Mouse (Mus musculus) hematopoietic stem cell, adult 5-6 weeks (primary cell): ENCODE results near the gene Cytip. TPM values are rescaled to one million over a fixed set of nuclear protein-coding genes. Genes with fewer than 3 reads are reported as not detected.

Experiments used
- ATAC-seq, 2 experiments: fragments of 125-278 bp in 1 of 2; replicated peaks in 1 of 2; 2 replicates each; pipeline ENCODE4 v1.8.0; 2016 to 2017; ENCODE audit warnings: inconsistent platforms in 2 of 2, mild to moderate bottlenecking in 2 of 2, moderate number of reproducible peaks in 2 of 2, low read depth in 1 of 2, moderate TSS enrichment in 1 of 2; ENCODE audit not compliant: low FRiP score in 2 of 2, poor library complexity in 2 of 2, severe bottlenecking in 2 of 2, insufficient read depth in 1 of 2, low TSS enrichment in 1 of 2
- total RNA-seq: library from RNA; stranded (forward); fragments of 172-1452, 232-1000 nt; gene quantifications from 2 replicates; pipeline ENCODE4 v1.2.3, GENCODE M21; 2017

The Cytip gene
- total RNA-seq: 106 and 114 TPM in 2 replicates

GRCm38 (mm10) chr2:58195346-58195745 lies at the start of gene Cytip:
TSS of gene Cytip (minus strand) at chr2:58195532.
- no peak for ATAC-seq

GRCm38 (mm10) chr2:58240639-58241038 lies 45.3 kb upstream of the Cytip start:
- ATAC-seq: no peak

GRCm38 (mm10) chr2:58237487-58237886 lies 42.2 kb upstream of the Cytip start:
- ATAC-seq: no peak

GRCm38 (mm10) chr2:58199442-58199841 lies 4.1 kb upstream of the Cytip start:
- peak; percentile 69 to 75 for ATAC-seq

GRCm38 (mm10) chr2:58196880-58197279 lies 1.5 kb upstream of the Cytip start:
- ATAC-seq: peak; percentile 41 to 51; a peak in 3 of 4 replicates

GRCm38 (mm10) chr2:58194422-58195115 lies 763 bp downstream of the Cytip start:
- no peak for ATAC-seq

GRCm38 (mm10) chr2:58192160-58192559 lies 3.2 kb downstream of the Cytip start:
- no peak for ATAC-seq

GRCm38 (mm10) chr2:58189501-58189900 lies 5.8 kb downstream of the Cytip start:
- no peak for ATAC-seq

GRCm38 (mm10) chr2:58188903-58189302 lies 6.4 kb downstream of the Cytip start:
- peak in 1 of 2 experiments; percentile 74; a peak in 1 of 4 replicates for ATAC-seq

- ATAC-seq: no peak
Measured at GRCm38 (mm10) chr2:58187310-58188051, 7.9 kb downstream of the Cytip start.

GRCm38 (mm10) chr2:58184197-58184596 lies 11.1 kb downstream of the Cytip start:
- ATAC-seq: no peak

- ATAC-seq: peak; percentile 95 to 99
Measured at GRCm38 (mm10) chr2:58183658-58184057, 11.7 kb downstream of the Cytip start.

- ATAC-seq: no peak
Measured at GRCm38 (mm10) chr2:58180776-58181175, 14.6 kb downstream of the Cytip start.

GRCm38 (mm10) chr2:58179056-58179455 lies 16.3 kb downstream of the Cytip start:
- ATAC-seq: peak; percentile 30 to 32; a peak in 1 of 4 replicates

GRCm38 (mm10) chr2:58175392-58176291 lies 19.7 kb downstream of the Cytip start:
- no peak for ATAC-seq

GRCm38 (mm10) chr2:58174476-58175286 lies 20.7 kb downstream of the Cytip start:
- ATAC-seq: no peak

- no peak for ATAC-seq
Measured at GRCm38 (mm10) chr2:58172963-58173362, 22.4 kb downstream of the Cytip start.
